Mouse (Mus musculus): Measurements from ENCODE around the gene Srp14.

- TF ChIP-seq CTCF (IDR thresholded peaks at IDR 0.05; ENCODE audit: control insufficient read depth, insufficient read depth, low read length): no peak
- TF ChIP-seq POLR2A (IDR thresholded peaks at IDR 0.05; ENCODE audit: borderline replicate concordance, control insufficient read depth, low read depth, low read length): no peak
These were observed 16.0 kb downstream of the Srp14 start for GRCm38 (mm10) chr2:118463480-118463879.
